14 mouse cellular contexts compared by ENCODE assay signal in the genomic region with DNA sequence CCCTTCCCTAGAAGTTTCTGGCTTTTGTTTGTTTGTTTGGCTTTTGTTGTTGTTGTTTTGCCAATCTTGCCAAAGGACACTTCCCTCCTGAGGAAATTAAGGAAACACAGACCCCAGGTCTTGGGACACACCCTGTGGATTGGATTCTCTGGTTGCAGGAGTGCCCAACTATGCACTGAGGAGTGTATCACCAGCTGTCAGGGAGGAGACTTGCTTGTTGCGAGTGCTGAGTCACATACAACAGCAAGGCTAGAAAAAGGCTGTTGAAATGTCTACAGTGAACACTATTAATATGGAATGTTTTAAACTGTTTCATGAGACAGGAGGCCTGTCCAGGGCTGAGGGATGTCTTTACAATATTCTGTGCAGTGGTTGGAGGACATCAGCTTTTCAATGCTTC.
"Had no signal": no experiment of that assay in that cellular context is flagged by ENCODE, and none has a peak within 500 bp of the region (broad histone marks: within the 10 kb centered on the region; RNA-seq: fewer than 3 reads in every experiment).

No protein-coding gene starts in this region.

- H3K9ac ChIP-seq: limb, embryonic 12.5 days; liver, embryonic 13.5 days; liver, postnatal 0 days; lung, embryonic 15.5 days; midbrain, embryonic 13.5 days; neural tube, embryonic 12.5 days; stomach, embryonic 15.5 days had no signal

- H3K4me2 ChIP-seq: limb, embryonic 12.5 days; liver, embryonic 13.5 days; lung, embryonic 15.5 days; midbrain, embryonic 13.5 days; neural tube, embryonic 12.5 days; stomach, embryonic 15.5 days had no signal

- H3K9me3 ChIP-seq: limb, embryonic 12.5 days; liver, embryonic 13.5 days; lung, embryonic 15.5 days; midbrain, embryonic 13.5 days; neural tube, embryonic 12.5 days; stomach, embryonic 15.5 days had no signal

- H3K4me1 ChIP-seq: liver, embryonic 13.5 days; lung, embryonic 15.5 days; midbrain, embryonic 13.5 days; neural tube, embryonic 12.5 days; stomach, embryonic 15.5 days had no signal

- DNase-seq: kidney, adult 8-10 months; layer of hippocampus, adult 9-11 months; layer of hippocampus, postnatal 36 days; liver; liver, embryonic 13.5 days; liver, postnatal 0 days; lung, postnatal 36 days; thymus, postnatal 36 days had no signal

- H3K27ac ChIP-seq: kidney, postnatal 0 days; limb, embryonic 12.5 days; liver, embryonic 13.5 days; lung, embryonic 15.5 days; midbrain, embryonic 13.5 days; neural tube, embryonic 12.5 days; stomach, embryonic 15.5 days had no signal

- ATAC-seq: midbrain, embryonic 13.5 days had no signal

- H3K4me3 ChIP-seq: limb, embryonic 12.5 days; liver, embryonic 13.5 days; lung, embryonic 15.5 days; midbrain, embryonic 13.5 days; neural tube, embryonic 12.5 days; stomach, embryonic 15.5 days had no signal

- H3K27me3 ChIP-seq: neural tube, embryonic 12.5 days; stomach, embryonic 15.5 days had no signal

- H3K36me3 ChIP-seq: limb, embryonic 12.5 days; liver, embryonic 13.5 days; lung, embryonic 15.5 days; midbrain, embryonic 13.5 days; neural tube, embryonic 12.5 days; stomach, embryonic 15.5 days had no signal
